Mouse (Mus musculus) thymus, adult 2 months (tissue): Measurements from ENCODE around the gene E030018B13Rik. TPM values are rescaled to one million over a fixed set of nuclear protein-coding genes. Genes with fewer than 3 reads are reported as not detected.

Experiments
- DNase-seq: peaks from one replicate; pipeline ENCODE4 v3.0.0; 2021
- H3K27ac ChIP-seq: fragments of 200-500 bp; 2 replicates; pipeline ENCODE4 v1.5.1; 2012; ENCODE audit warnings: low read length, control low read depth; ENCODE audit not compliant: control insufficient read depth, insufficient read depth
- H3K27me3 ChIP-seq: fragments of 200-500 bp; 2 replicates; pipeline ENCODE4 v1.6.1; 2012; ENCODE audit warnings: mild to moderate bottlenecking, low read length, moderate library complexity, mixed read lengths; ENCODE audit not compliant: control insufficient read depth, insufficient read depth
- H3K36me3 ChIP-seq: fragments of 200-500 bp; 2 replicates; pipeline ENCODE4 v1.6.1; 2012; ENCODE audit warnings: mild to moderate bottlenecking, low read length, moderate library complexity; ENCODE audit not compliant: control insufficient read depth, insufficient read depth
- H3K4me1 ChIP-seq: fragments of 200-500 bp; replicated peaks from 2 replicates; pipeline ENCODE4 v1.6.1; 2012; ENCODE audit warnings: low read length; ENCODE audit not compliant: control insufficient read depth, insufficient read depth
- H3K4me3 ChIP-seq: fragments of 200-500 bp; 2 replicates; pipeline ENCODE4 v1.5.1; 2012; ENCODE audit warnings: mild to moderate bottlenecking, low read length, control low read depth, moderate library complexity; ENCODE audit not compliant: control insufficient read depth, insufficient read depth
- CTCF ChIP-seq: fragments of 200-500 bp; IDR thresholded peaks from 2 replicates; pipeline ENCODE4 v1.5.1; 2012; ENCODE audit warnings: mild to moderate bottlenecking, control low read depth, low read length, moderate library complexity, borderline replicate concordance; ENCODE audit not compliant: control insufficient read depth, poor library complexity, insufficient read depth; ENCODE audit errors: extremely low read depth
- POLR2A ChIP-seq: fragments of 200-500 bp; IDR thresholded peaks from 2 replicates; pipeline ENCODE4 v1.6.1; 2012; ENCODE audit warnings: mild to moderate bottlenecking, low read length, control low read depth, moderate library complexity; ENCODE audit not compliant: control insufficient read depth, poor library complexity, insufficient read depth; ENCODE audit errors: extremely low read depth
- WGBS: fragments of 180-500 bp; shearing (Covaris S2); methylation state at CpG from one replicate; pipeline ENCODE4 v1.1.7; 2018; 5-methylcytosine and 5-hydroxymethylcytosine counted together
- polyA plus RNA-seq: library from polyadenylated mRNA; depleted of rRNA; stranded (reverse); fragments of >200 nt; gene quantifications from 2 replicates; pipeline ENCODE4 v1.2.3, GENCODE M21; 2012

The E030018B13Rik gene
- polyA plus RNA-seq, 1 experiment = not detected

DNA sequence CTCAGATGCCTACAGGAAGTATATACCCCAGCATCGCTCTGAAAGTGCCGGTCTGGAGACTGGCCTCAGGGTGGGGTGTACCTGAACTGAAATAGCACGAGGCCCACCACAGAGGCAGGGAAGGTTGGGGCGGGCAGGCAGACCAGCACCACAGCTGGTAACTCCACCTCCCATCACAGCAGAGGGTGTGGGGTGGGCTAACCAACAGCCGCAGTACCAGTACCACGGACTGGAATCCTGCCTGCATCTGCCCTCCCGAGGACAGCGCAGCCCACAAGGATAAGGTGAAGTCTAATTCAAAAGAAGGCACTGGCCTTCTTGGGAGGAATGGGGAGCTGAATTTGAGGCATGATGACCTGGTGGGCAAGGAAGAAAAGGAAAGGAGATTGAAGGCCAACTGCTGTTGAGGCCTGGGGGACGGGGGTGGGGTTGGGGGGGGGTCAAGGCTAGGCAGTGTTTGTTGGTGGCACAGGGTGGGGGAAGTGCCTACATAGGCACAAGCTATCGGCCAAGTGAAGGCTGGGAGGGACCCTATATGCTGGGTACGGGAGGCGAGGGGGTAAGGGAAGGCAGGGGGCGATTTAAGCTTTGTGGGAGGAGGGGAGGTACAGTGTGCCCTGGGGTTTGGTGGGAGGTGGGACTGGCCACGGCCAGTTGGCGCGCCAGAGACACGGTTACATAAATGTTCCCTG, 20.2 kb upstream of the E030018B13Rik start:
- no peaks in the 10 kb centered on the region for H3K27me3 ChIP-seq
- peak overlapping the region; percentile 81 for H3K27ac ChIP-seq
- DNase-seq = no peak
- WGBS = 5% methylated on average over 17 of the region's 17 CpGs
- H3K36me3 ChIP-seq = peaks cover under 1% of the 10 kb centered on the region
- peaks cover 53% of the 10 kb centered on the region for H3K4me1 ChIP-seq
- peak overlapping the region; percentile 50 for H3K4me3 ChIP-seq
- TF ChIP-seq CTCF = no peak
- no peak for TF ChIP-seq POLR2A

GRCm38 (mm10) chr7:63896968-63897468, 19.6 kb upstream of the E030018B13Rik start:
- Histone ChIP-seq H3K36me3 (no peaks in the 10 kb centered on the region), H3K27ac (peak overlapping the region; percentile 81), H3K27me3 (no peaks in the 10 kb centered on the region), H3K4me3 (peak overlapping the region; percentile 50), H3K4me1 (peaks cover 59% of the 10 kb centered on the region)
- peak; percentile 84 for DNase-seq
- WGBS = under 1% methylated on average over 22 of the region's 22 CpGs
- no peak for TF ChIP-seq CTCF
- no peak for TF ChIP-seq POLR2A

GRCm38 (mm10) chr7:63897655-63898054, 19.0 kb upstream of the E030018B13Rik start:
- no peaks in the 10 kb centered on the region for H3K27me3 ChIP-seq
- H3K27ac ChIP-seq = peak overlapping the region; percentile 64
- 12% methylated on average over 3 of the region's 3 CpGs for WGBS
- H3K4me1 ChIP-seq = peaks cover 65% of the 10 kb centered on the region
- no peak for DNase-seq
- TF ChIP-seq CTCF = no peak
- no peak for TF ChIP-seq POLR2A
- no peak overlapping the region for H3K4me3 ChIP-seq
- H3K36me3 ChIP-seq = no peaks in the 10 kb centered on the region

DNA sequence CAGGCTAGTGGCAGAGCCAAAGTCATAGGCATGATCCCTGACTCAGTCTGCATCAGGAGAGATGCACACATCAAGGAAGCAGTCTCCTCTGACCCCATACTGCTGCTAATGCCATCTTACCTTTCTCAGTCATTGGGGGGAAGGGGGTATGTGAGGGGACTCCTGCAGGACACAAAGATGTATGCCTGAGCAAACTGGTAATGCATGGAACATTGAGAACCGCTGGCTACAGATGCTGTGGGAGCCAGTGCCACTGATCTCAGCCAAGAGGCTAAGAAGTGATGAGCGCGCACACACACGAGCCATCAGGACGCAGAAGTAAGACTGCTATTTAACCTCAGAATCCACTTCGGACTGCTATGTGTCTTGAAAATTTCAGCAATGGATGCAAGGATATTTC, 18.5 kb upstream of the E030018B13Rik start:
- Histone ChIP-seq H3K27me3 (no peaks in the 10 kb centered on the region), H3K4me1 (peaks cover 70% of the 10 kb centered on the region), H3K27ac (peak overlapping the region; percentile 39; the same call in 1 of the 2 replicates), H3K4me3 (no peak overlapping the region), H3K36me3 (no peaks in the 10 kb centered on the region)
- TF ChIP-seq POLR2A (no peak), CTCF (no peak)
- 91% methylated on average over 6 of the region's 6 CpGs for WGBS
- no peak for DNase-seq

GRCm38 (mm10) chr7:63899925-63900324, 16.7 kb upstream of the E030018B13Rik start:
- WGBS = 75% methylated on average over 8 of the region's 8 CpGs
- H3K27ac ChIP-seq = peak overlapping the region; percentile 87

GRCm38 (mm10) chr7:63900411-63900810, 16.2 kb upstream of the E030018B13Rik start:
- Histone ChIP-seq H3K27ac (peak overlapping the region; percentile 87), H3K36me3 (no peaks in the 10 kb centered on the region), H3K4me1 (peaks cover 80% of the 10 kb centered on the region), H3K27me3 (no peaks in the 10 kb centered on the region), H3K4me3 (no peak overlapping the region)
- WGBS = 95% methylated on average over 2 of the region's 2 CpGs
- DNase-seq = no peak
- TF ChIP-seq CTCF (no peak), POLR2A (no peak)

More at GRCm38 (mm10) chr7:63899925-63900324, 16.7 kb upstream of the E030018B13Rik start:
- Histone ChIP-seq H3K36me3 (no peaks in the 10 kb centered on the region), H3K4me1 (peaks cover 80% of the 10 kb centered on the region), H3K27me3 (no peaks in the 10 kb centered on the region), H3K4me3 (no peak overlapping the region)
- TF ChIP-seq POLR2A = no peak
- TF ChIP-seq CTCF = no peak
- no peak for DNase-seq

- TF ChIP-seq CTCF = no peak
- TF ChIP-seq POLR2A = no peak
- DNase-seq = peak; percentile 89
- peaks cover 81% of the 10 kb centered on the region for H3K4me1 ChIP-seq
These were observed 15.3 kb upstream of the E030018B13Rik start for GRCm38 (mm10) chr7:63901346-63901745.

More at GRCm38 (mm10) chr7:63901346-63901745, 15.3 kb upstream of the E030018B13Rik start:
- Histone ChIP-seq H3K27ac (peak overlapping the region; percentile 87), H3K36me3 (no peaks in the 10 kb centered on the region), H3K4me3 (peak overlapping the region; percentile 19), H3K27me3 (no peaks in the 10 kb centered on the region)
- WGBS = 6% methylated on average over 11 of the region's 11 CpGs
